Mouse (Mus musculus) G1E (cell line): ENCODE data around the gene Enah.

ENCODE experiments used
- CTCF ChIP-seq: IDR thresholded peaks from 2 replicates; pipeline ENCODE4 v1.5.1; 2012; ENCODE audit warnings: low read depth, low read length, inconsistent platforms, mixed read lengths
- GATA1 ChIP-seq: IDR thresholded peaks from 2 replicates; pipeline ENCODE4 v1.6.1; 2012; ENCODE audit warnings: borderline replicate concordance, low read length, inconsistent platforms, mixed read lengths
- POLR2AphosphoS5 ChIP-seq: IDR thresholded peaks from 2 replicates; pipeline ENCODE4 v1.6.1; 2012; ENCODE audit warnings: low read depth, low read length, inconsistent platforms; ENCODE audit not compliant: insufficient replicate concordance
- TAL1 ChIP-seq: conservative IDR thresholded peaks from 2 replicates; pipeline ENCODE4 v1.6.1; 2012; ENCODE audit warnings: low read depth, low read length, inconsistent platforms, mixed read lengths

- TF ChIP-seq CTCF, result no peak
- no peak for TF ChIP-seq GATA1
- no peak for TF ChIP-seq TAL1
- TF ChIP-seq POLR2AphosphoS5, result no peak
Observed at GRCm38 (mm10) chr1:181948191-181948590, 71.6 kb downstream of the Enah start.
